Mouse (Mus musculus): ENCODE results near the gene Gtf2ird1.

DNA sequence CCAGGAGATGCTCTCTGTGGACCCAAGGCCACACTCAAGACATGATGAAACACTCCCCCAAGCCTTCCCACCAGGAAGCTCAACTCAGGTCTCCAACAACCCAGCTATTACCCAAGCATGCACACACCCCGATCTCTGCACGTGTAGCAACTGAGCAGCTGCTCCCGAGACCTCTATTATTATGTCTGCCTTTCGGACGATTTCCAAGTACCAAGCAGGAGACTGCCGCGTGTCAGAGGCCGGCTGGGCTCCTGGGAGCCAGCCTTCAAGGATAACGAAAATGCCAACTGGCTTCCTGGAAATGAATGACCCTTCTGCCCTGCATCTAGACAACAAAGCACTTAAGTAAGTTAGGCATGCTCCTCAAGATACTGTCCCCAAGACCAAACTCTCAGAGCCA lies 2.1 kb downstream of the Gtf2ird1 start:
- TF ChIP-seq ZC3H11A (IDR thresholded peaks at IDR 0.05; ENCODE audit: low read depth, low read length) (no peak), UBTF (IDR thresholded peaks at IDR 0.05; ENCODE audit: low read depth, low read length) (no peak), CTCF (conservative IDR thresholded peaks at IDR 0.05 in 1 of 2, IDR thresholded peaks at IDR 0.05 in 1 of 2; ENCODE audit: low read depth in 2 of 2, low read length in 2 of 2) (no peak), POLR2A (IDR thresholded peaks at IDR 0.05; ENCODE audit: low read depth, low read length) (no peak), USF1 (IDR thresholded peaks at IDR 0.05; ENCODE audit: low read depth, low read length) (no peak), MAX (IDR thresholded peaks at IDR 0.05; ENCODE audit: low read length) (no peak), TCF12 (IDR thresholded peaks at IDR 0.05; ENCODE audit: low read depth, low read length) (no peak), TBP (conservative IDR thresholded peaks at IDR 0.05; ENCODE audit: low read depth, low read length) (no peak), ZKSCAN1 (IDR thresholded peaks at IDR 0.05; ENCODE audit: borderline replicate concordance, low read depth, low read length) (no peak), E2F4 (IDR thresholded peaks at IDR 0.05; ENCODE audit: insufficient replicate concordance, low read depth, low read length) (no peak), SIN3A (IDR thresholded peaks at IDR 0.05; ENCODE audit: low read length) (no peak), ZNF384 (IDR thresholded peaks at IDR 0.05; ENCODE audit: low read depth, low read length) (no peak), EP300 (IDR thresholded peaks at IDR 0.05; ENCODE audit: low read length) (no peak)

Measured in CH12.LX (cell line).